Mouse (Mus musculus) neural tube, embryonic 11.5 days (tissue): ENCODE measurements around the gene Pdzd3. TPM values are rescaled to one million over a fixed set of nuclear protein-coding genes. Genes with fewer than 3 reads are reported as not detected.

Source experiments
- ATAC-seq: fragments of 200-750 bp; cut with Nextera tagmentation; 2 replicates; pipeline ENCODE4 v1.8.0; 2017; ENCODE audit warnings: moderate number of reproducible peaks, mild to moderate bottlenecking, moderate TSS enrichment, moderate library complexity; ENCODE audit not compliant: insufficient read depth, low FRiP score, low TSS enrichment
- DNase-seq: peaks from one replicate; pipeline ENCODE4 v3.0.0-alpha.2; 2015; ENCODE audit warnings: low spot score
- H3K27ac ChIP-seq: fragments of 300-500 bp; sonication (generic); 2 replicates; pipeline ENCODE4 v1.5.1; 2014; ENCODE audit warnings: low read depth, mild to moderate bottlenecking, low read length
- H3K27me3 ChIP-seq: fragments of 300-500 bp; sonication (generic); 2 replicates; pipeline ENCODE4 v1.6.1; 2014; ENCODE audit warnings: mild to moderate bottlenecking, low read length, mixed read lengths; ENCODE audit not compliant: control insufficient read depth, insufficient read depth
- H3K36me3 ChIP-seq: fragments of 300-500 bp; sonication (generic); 2 replicates; pipeline ENCODE4 v1.6.1; 2014; ENCODE audit warnings: mild to moderate bottlenecking, low read length, moderate library complexity, mixed read lengths; ENCODE audit not compliant: control insufficient read depth, insufficient read depth
- H3K4me1 ChIP-seq: fragments of 300-500 bp; sonication (generic); 2 replicates; pipeline ENCODE4 v1.6.1; 2014; ENCODE audit warnings: low read length, mixed read lengths; ENCODE audit not compliant: control insufficient read depth, insufficient read depth
- H3K4me2 ChIP-seq: fragments of 300-500 bp; sonication (generic); 2 replicates; pipeline ENCODE4 v1.6.1; 2014; ENCODE audit warnings: low read depth, mild to moderate bottlenecking, moderate library complexity
- H3K4me3 ChIP-seq: fragments of 300-500 bp; sonication (generic); 2 replicates; pipeline ENCODE4 v1.5.1; 2014; ENCODE audit warnings: low read depth, low read length
- H3K9ac ChIP-seq: fragments of 300-500 bp; sonication (generic); 2 replicates; pipeline ENCODE4 v1.6.1; 2014; ENCODE audit warnings: mild to moderate bottlenecking, low read length
- H3K9me3 ChIP-seq: fragments of 300-500 bp; sonication (generic); 2 replicates; pipeline ENCODE4 v1.6.1; 2016; ENCODE audit warnings: low read length; ENCODE audit not compliant: control insufficient read depth
- WGBS: fragments of 180-500 bp; shearing (Covaris S2); extraction: QIAGEN DNeasy Blood & Tissue Kit; methylation state at CpG from one replicate; pipeline ENCODE4 v1.1.7; 2014; 5-methylcytosine and 5-hydroxymethylcytosine counted together
- polyA plus RNA-seq: library from polyadenylated mRNA; unstranded; fragments of >200 nt; fragmentation: Nextera tagmentation; extraction: Ambion mirVana; gene quantifications from 2 replicates; pipeline ENCODE4 v1.2.1, GENCODE M21; 2014

Gene Pdzd3
- polyA plus RNA-seq, 1 experiment from 2014 or later = not detected

- Histone ChIP-seq H3K9me3 (no peaks in the 10 kb centered on the region), H3K9ac (no peak overlapping the region), H3K27ac (no peak overlapping the region), H3K4me2 (no peak overlapping the region), H3K4me1 (peaks cover 11% of the 10 kb centered on the region), H3K36me3 (no peaks in the 10 kb centered on the region), H3K27me3 (no peaks in the 10 kb centered on the region), H3K4me3 (no peak overlapping the region)
- 88% methylated on average over 8 of the region's 8 CpGs for WGBS
- DNase-seq (no peak), ATAC-seq (no peak)
These were observed 4.9 kb upstream of the Pdzd3 start for GRCm38 (mm10) chr9:44256213-44256612.

GRCm38 (mm10) chr9:44255136-44255521 is 3.9 kb upstream of the Pdzd3 start:
- no peaks in the 10 kb centered on the region for H3K36me3 ChIP-seq
- no peak overlapping the region for H3K27ac ChIP-seq
- H3K4me1 ChIP-seq = peaks cover 11% of the 10 kb centered on the region
- H3K4me2 ChIP-seq = no peak overlapping the region
- H3K4me3 ChIP-seq = no peak overlapping the region
- ATAC-seq (no peak), DNase-seq (no peak)
- H3K9ac ChIP-seq = no peak overlapping the region
- no peaks in the 10 kb centered on the region for H3K9me3 ChIP-seq
- no peaks in the 10 kb centered on the region for H3K27me3 ChIP-seq
- WGBS = 58% methylated on average over 6 of the region's 6 CpGs

GRCm38 (mm10) chr9:44254508-44255135 is 3.4 kb upstream of the Pdzd3 start:
- Histone ChIP-seq H3K4me2 (no peak overlapping the region), H3K4me3 (no peak overlapping the region), H3K27ac (no peak overlapping the region), H3K36me3 (no peaks in the 10 kb centered on the region), H3K9ac (no peak overlapping the region), H3K9me3 (no peaks in the 10 kb centered on the region), H3K27me3 (no peaks in the 10 kb centered on the region), H3K4me1 (peaks cover 11% of the 10 kb centered on the region)
- no peak for ATAC-seq
- 13% methylated on average over 5 of the region's 5 CpGs for WGBS
- DNase-seq = no peak

- Histone ChIP-seq H3K4me2 (no peak overlapping the region), H3K9me3 (no peaks in the 10 kb centered on the region), H3K4me1 (peaks cover 11% of the 10 kb centered on the region), H3K4me3 (no peak overlapping the region), H3K27ac (no peak overlapping the region), H3K36me3 (no peaks in the 10 kb centered on the region), H3K27me3 (no peaks in the 10 kb centered on the region), H3K9ac (no peak overlapping the region)
- DNase-seq = no peak
- no peak for ATAC-seq
- WGBS = 84% methylated on average over 6 of the region's 6 CpGs
These were observed 2.2 kb upstream of the Pdzd3 start for GRCm38 (mm10) chr9:44253441-44253840.

GRCm38 (mm10) chr9:44250445-44250844 is 826 bp downstream of the Pdzd3 start:
- no peak overlapping the region for H3K27ac ChIP-seq
- no peak overlapping the region for H3K4me2 ChIP-seq
- H3K4me1 ChIP-seq = peaks cover 11% of the 10 kb centered on the region
- H3K27me3 ChIP-seq = no peaks in the 10 kb centered on the region
- ATAC-seq (no peak), DNase-seq (no peak)
- 52% methylated on average over 4 of the region's 4 CpGs for WGBS
- H3K9ac ChIP-seq = no peak overlapping the region
- no peaks in the 10 kb centered on the region for H3K36me3 ChIP-seq
- H3K4me3 ChIP-seq = no peak overlapping the region
- H3K9me3 ChIP-seq = no peaks in the 10 kb centered on the region

GRCm38 (mm10) chr9:44249181-44250146 is 1.8 kb downstream of the Pdzd3 start:
- ATAC-seq (no peak; the same call in 1 of the 2 replicates), DNase-seq (peak; percentile 62)
- Histone ChIP-seq H3K4me1 (peaks cover 3% of the 10 kb centered on the region), H3K9me3 (no peaks in the 10 kb centered on the region), H3K27ac (no peak overlapping the region), H3K4me2 (no peak overlapping the region), H3K36me3 (no peaks in the 10 kb centered on the region), H3K9ac (no peak overlapping the region), H3K4me3 (no peak overlapping the region), H3K27me3 (no peaks in the 10 kb centered on the region)
- WGBS = 44% methylated on average over 26 of the region's 26 CpGs

GRCm38 (mm10) chr9:44247907-44248306 is 3.4 kb downstream of the Pdzd3 start:
- ATAC-seq = no peak
- Histone ChIP-seq H3K36me3 (no peaks in the 10 kb centered on the region), H3K9ac (no peak overlapping the region), H3K27me3 (no peaks in the 10 kb centered on the region), H3K4me1 (no peaks in the 10 kb centered on the region), H3K9me3 (no peaks in the 10 kb centered on the region), H3K4me3 (no peak overlapping the region), H3K4me2 (no peak overlapping the region), H3K27ac (no peak overlapping the region)
- DNase-seq = no peak
- 81% methylated on average over 6 of the region's 6 CpGs for WGBS

- H3K9ac ChIP-seq = no peak overlapping the region
- ATAC-seq = no peak
- 45% methylated on average over 2 of the region's 2 CpGs for WGBS
- no peak for DNase-seq
- H3K4me2 ChIP-seq = no peak overlapping the region
- H3K4me1 ChIP-seq = no peaks in the 10 kb centered on the region
- no peaks in the 10 kb centered on the region for H3K36me3 ChIP-seq
- H3K4me3 ChIP-seq = no peak overlapping the region
- H3K27ac ChIP-seq = no peak overlapping the region
- H3K27me3 ChIP-seq = no peaks in the 10 kb centered on the region
- no peaks in the 10 kb centered on the region for H3K9me3 ChIP-seq
These were observed 7.7 kb downstream of the Pdzd3 start for GRCm38 (mm10) chr9:44243621-44244020.

GRCm38 (mm10) chr9:44241418-44241817 is 9.9 kb downstream of the Pdzd3 start:
- no peaks in the 10 kb centered on the region for H3K4me1 ChIP-seq

More at GRCm38 (mm10) chr9:44241418-44241817, 9.9 kb downstream of the Pdzd3 start:
- 80% methylated on average over 9 of the region's 9 CpGs for WGBS
- Histone ChIP-seq H3K27ac (no peak overlapping the region), H3K4me2 (no peak overlapping the region), H3K36me3 (no peaks in the 10 kb centered on the region), H3K9ac (no peak overlapping the region), H3K9me3 (no peaks in the 10 kb centered on the region), H3K4me3 (no peak overlapping the region), H3K27me3 (no peaks in the 10 kb centered on the region)
- no peak for ATAC-seq
- no peak for DNase-seq
